Mouse (Mus musculus) cortical plate, adult 2 months (tissue): ENCODE measurements at regions not wholly inside any gene's neighbourhood (a gene's known extent, or its start where the extent isn't known, plus 50 kb on each side); places are given as distances from the start of the nearest gene placed in this dataset.

Experiments
- CTCF ChIP-seq: fragments of 200-500 bp; IDR thresholded peaks from 2 replicates; pipeline ENCODE4 v1.5.1; 2011; ENCODE audit warnings: mild to moderate bottlenecking, control low read depth, low read length; ENCODE audit not compliant: insufficient read depth; ENCODE audit errors: extremely low read depth
- POLR2A ChIP-seq: fragments of 200-500 bp; IDR thresholded peaks from 2 replicates; pipeline ENCODE4 v1.6.1; 2011; ENCODE audit warnings: mild to moderate bottlenecking, low read length, control low read depth; ENCODE audit not compliant: insufficient read depth; ENCODE audit errors: extremely low read depth

GRCm38 (mm10) chr12:9941823-9942222 is 371.9 kb downstream of the Osr1 start:
- TF ChIP-seq CTCF = no peak
- TF ChIP-seq POLR2A = no peak
